Mouse (Mus musculus): ENCODE measurements around the gene Dhx33. TPM values are rescaled to one million over a fixed set of nuclear protein-coding genes. Genes with fewer than 3 reads are reported as not detected.

Dhx33 gene
- polyA plus RNA-seq, 1 experiment = 13.6 TPM

DNA sequence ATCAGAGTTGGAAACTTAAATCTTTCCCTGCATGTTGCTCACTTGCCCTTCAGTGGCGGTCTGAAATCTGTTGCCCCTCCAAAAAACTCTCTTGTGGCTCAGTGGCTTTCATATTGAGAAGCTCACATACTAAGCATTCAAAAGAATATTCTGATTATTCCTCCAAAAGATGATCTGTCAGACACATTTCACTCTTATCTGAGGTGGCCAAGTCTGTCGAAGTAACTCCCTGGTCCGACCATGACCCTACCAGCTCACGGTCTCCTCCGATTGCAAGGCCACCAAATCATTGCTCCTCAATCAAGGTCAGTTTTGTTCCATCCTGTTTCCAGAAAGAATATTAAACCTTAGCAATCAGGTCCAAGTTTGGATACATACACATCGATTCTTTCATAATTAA is 2.8 kb upstream of the Dhx33 start:
- TF ChIP-seq GATA1 (IDR thresholded peaks at IDR 0.05; ENCODE audit: low read length) = no peak

DNA sequence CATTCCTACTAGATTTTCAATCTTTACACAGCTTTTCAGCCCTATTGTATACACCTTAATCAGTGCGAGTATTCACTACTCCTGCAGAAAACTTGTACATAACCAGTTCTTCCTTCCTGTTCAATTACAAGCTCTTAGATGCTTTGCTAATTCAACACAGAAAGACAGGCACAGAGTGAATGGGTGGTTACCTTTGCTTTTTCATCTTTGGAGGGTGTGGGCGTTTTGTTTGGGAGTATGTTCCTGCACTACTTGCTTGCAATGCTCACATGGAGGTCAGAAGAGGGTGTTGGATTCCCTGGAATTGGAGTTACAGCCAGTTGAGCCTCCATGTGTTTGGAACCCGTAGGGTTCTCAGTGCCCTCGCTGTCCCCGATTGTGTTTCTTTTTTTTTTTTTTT is 809 bp upstream of the Dhx33 start:
- no peak for TF ChIP-seq GATA1 (IDR thresholded peaks at IDR 0.05; ENCODE audit: low read length)

DNA sequence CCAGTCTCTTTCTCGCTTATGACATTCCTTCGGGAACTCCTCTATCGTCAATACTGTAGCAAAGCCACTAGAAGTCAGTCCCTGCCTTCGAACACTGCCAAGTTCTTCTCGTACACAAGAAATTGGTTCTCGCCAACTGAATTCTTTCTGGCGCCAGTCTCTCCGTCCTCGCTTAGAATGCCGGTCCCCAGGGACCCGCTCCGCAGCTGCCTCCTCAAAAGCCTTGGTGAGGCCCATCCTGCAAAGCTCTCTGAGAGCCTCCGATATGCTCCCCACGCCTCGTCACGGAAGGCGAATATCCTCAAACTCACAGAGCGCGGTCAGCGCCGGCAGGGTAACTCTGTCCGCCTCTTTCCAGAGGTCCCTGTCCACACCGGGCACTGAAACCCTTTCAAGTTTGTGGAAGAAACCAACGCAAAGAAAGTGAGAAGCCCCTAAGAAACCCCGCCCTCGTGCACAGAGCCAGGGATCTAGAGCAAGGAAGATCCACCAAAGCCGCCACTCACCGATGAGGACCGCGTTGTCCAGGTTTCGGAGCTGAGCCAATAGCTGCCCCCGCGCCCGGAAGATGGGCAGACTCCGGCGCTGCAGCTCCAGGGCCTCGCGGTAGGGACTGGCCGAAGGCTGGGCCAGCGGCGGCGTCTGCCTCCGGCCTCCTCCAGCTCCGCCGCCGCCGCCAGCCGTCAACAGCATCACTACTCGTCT is 474 bp downstream of the Dhx33 start:
- no peak for TF ChIP-seq GATA1 (IDR thresholded peaks at IDR 0.05; ENCODE audit: low read length)

DNA sequence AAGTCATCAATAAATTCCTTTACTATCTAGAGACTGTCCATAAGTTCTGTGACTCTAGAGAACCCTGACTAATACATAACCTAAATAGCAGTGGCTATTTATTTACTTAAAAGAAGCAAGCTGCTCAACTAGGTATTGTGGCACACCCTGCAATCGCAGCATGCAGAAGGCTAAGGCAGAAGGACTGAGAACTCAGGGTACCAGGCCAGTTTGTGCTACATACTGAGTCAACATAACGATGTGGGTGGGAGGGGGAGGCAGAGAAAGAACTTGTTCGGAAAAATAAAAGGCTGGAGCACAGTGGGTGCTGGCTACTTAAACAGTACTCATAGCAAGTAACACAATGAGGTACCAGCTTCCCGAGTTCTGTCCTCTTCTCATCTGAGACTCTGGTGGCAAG is 3.1 kb downstream of the Dhx33 start:
- TF ChIP-seq GATA1 (IDR thresholded peaks at IDR 0.05; ENCODE audit: low read length) = no peak

DNA sequence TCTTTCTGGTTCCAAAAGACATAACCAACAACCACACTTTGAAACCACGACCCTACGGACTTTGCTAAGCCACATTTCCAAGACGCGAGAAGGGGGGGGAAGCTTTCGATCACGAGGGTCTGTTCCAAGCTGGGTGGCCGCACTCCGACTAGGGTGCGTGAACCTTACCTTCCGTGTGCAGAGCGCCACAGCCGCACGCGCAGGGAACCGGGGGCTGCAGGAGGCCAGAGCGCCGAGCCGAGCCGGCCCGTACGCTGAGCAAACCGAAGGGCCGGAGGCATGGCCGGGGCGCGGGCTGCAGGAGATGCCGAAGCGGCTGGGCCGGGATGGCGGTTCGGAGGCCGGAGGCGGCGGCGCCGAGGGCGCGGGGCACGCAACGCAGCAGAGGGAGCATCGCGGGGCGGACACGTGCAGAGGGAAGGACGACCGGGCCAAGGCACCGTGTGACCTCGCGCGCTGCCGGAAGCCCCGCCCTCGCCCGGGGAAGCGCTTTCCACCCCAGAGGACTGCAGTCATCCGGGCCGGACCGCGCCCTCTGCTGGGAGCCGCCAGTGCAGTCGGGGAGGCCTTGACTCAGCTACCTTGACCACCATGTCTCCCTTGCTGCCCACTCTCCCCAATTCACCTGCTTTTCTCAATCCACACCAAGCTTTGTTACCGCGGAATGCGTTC is 21.5 kb downstream of the Dhx33 start, which contains the start of gene C1qbp:
C1qbp (minus strand) TSS at position 470 of the 672 bp plus-strand sequence.
- no peak for TF ChIP-seq GATA1 (IDR thresholded peaks at IDR 0.05; ENCODE audit: low read length)

DNA sequence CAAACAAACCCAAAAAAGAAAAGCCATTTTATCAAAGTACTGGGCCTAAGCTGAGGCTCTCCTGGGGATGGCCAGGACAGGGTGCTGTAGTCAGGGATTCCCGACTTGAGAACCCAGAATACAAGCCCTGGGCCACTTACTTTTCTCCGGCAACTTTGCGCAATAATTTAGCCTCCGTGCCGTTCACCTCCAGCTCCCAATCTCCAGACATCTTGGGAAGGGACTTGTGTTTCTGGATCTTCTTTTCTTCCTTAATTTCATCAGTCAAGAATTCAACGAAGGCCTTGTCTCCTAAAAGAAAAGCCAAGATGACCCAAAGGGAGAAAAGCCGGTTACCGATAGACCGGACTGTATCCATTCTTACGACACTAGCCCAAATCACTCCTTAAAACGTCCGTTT is 22.2 kb downstream of the Dhx33 start:
- TF ChIP-seq GATA1 (IDR thresholded peaks at IDR 0.05; ENCODE audit: low read length) = no peak

DNA sequence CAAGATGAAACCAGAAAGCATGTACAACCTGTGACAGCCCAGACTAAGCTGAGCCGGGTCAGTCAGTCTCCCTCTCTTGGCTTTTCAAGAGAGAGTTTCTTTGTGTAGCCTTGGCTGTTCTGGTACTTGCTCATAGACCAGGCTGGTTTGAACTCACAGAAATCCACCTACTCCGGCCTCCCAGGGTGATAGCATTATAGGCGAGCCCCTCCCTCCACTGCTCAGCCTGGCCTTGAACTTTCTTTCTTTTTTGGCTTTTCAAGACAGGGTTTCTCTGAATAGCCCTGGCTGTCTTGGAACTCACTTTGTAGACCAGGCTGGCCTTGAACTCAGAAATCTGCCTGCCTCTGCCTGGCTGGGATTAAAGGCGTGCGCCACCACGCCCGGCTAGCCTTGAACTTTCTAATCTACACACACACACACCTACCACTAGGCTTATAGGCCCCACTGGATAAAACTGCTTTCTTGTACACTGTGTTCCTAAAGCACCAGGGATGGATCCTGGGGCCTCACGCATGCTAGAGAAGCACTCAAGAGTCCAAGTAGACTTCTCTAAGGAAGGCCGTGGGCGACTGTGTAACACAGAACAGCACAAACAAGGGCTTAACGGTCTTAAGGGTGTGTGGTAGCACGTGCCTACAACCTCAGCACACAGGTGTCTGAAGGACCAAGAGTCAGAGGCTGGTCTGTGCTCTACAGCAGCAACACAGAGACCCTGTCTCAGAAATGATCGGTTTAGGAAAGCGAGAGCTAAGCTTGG is 23.3 kb downstream of the Dhx33 start:
- TF ChIP-seq GATA1 (IDR thresholded peaks at IDR 0.05; ENCODE audit: low read length) = no peak

DNA sequence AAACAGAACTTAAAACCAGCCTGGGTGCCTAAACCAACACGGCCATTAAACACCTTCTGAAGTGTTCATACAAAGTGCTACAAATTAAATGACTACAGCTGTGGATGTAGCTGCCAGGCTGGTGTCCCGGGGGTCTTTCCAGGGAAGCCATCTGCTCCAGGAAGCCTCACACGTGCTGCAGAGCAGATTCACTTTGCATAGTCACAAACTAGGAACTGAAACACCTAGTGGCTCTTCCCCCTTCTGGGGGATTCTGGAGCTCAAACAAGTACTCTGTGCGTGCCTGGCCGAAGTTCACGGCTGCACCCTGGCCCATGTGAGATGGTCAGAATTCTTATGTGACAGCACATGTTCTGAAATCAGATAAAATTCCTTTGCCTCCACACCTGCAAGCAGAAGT is 24.0 kb downstream of the Dhx33 start:
- no peak for TF ChIP-seq GATA1 (IDR thresholded peaks at IDR 0.05; ENCODE audit: low read length)

DNA sequence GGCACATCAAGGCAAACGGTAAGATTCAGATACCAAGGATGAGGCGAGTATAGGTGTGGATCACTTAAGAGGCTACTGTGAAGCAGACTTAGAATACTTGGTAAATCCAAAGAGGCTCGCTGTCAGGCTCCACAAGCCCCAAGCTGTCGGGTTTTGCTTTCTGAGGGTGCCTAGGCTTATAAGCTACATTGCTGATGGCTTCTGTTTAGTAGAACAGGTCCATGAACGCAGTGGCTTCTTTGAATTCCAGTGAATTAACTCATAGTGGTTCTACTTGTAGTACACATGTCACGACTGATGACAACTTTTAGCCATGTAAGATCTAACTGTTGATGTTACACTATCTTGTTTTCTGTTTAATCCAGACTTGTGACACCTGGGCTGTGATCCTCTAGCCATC is 26.9 kb downstream of the Dhx33 start:
- TF ChIP-seq GATA1 (IDR thresholded peaks at IDR 0.05; ENCODE audit: low read length) = no peak

DNA sequence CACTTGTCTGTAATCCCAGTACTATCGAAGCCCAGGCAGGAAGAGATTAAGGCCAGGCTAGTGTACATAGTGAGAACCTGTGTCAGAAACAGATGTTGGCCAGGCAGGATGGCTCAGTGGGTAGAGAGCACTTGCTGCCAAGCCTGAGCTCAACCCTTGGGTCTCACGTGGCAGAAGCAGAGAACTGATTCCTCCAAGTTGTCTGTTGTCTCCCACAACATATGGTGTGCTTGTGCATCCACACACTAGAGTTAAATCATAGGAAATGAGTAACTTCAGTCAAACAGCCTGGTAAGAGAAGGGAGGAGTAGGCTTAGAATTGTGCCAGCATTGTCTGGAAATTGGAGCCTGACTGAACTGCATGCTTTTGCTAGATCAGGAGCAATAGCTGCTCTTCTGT is 29.0 kb downstream of the Dhx33 start:
- no peak for TF ChIP-seq GATA1 (IDR thresholded peaks at IDR 0.05; ENCODE audit: low read length)

DNA sequence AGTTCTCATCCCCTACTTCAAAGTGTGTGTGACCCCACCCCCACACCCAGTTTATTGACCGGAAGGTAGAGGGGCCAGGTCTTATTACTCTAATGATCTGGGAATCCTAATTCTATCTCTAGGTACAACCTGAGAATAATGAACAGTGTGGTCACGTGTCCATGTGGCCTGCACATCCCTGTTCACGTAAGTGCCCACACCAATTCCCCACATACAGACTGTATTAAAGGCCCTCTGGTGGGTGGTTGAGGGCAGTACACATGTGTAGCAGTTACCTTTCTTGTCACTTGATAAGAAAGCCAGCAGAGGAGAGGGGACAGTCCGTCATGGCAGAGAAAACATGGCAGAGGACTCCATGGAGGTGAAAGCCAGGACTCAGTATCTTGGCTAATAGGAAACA is 30.3 kb downstream of the Dhx33 start:
- no peak for TF ChIP-seq GATA1 (IDR thresholded peaks at IDR 0.05; ENCODE audit: low read length)

DNA sequence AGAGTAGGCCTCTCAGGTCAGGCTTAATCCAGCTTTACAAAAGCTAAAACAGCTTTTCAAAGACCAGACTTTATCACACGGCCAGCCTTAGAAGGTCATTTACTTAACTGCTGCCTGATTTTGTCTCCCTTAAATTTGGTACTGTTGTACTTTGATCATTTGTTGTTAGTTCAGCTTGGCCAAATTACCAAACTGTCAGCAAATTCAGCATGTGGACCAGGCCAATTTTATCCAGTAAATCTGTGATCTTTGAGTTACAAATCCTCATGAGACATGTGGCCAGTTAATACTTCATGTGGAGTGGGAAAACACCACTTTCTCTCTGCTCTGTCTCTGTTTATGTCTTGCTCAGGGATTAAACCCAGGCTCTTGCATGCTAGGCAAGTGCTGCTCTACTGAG is 31.7 kb downstream of the Dhx33 start:
- no peak for TF ChIP-seq GATA1 (IDR thresholded peaks at IDR 0.05; ENCODE audit: low read length)

DNA sequence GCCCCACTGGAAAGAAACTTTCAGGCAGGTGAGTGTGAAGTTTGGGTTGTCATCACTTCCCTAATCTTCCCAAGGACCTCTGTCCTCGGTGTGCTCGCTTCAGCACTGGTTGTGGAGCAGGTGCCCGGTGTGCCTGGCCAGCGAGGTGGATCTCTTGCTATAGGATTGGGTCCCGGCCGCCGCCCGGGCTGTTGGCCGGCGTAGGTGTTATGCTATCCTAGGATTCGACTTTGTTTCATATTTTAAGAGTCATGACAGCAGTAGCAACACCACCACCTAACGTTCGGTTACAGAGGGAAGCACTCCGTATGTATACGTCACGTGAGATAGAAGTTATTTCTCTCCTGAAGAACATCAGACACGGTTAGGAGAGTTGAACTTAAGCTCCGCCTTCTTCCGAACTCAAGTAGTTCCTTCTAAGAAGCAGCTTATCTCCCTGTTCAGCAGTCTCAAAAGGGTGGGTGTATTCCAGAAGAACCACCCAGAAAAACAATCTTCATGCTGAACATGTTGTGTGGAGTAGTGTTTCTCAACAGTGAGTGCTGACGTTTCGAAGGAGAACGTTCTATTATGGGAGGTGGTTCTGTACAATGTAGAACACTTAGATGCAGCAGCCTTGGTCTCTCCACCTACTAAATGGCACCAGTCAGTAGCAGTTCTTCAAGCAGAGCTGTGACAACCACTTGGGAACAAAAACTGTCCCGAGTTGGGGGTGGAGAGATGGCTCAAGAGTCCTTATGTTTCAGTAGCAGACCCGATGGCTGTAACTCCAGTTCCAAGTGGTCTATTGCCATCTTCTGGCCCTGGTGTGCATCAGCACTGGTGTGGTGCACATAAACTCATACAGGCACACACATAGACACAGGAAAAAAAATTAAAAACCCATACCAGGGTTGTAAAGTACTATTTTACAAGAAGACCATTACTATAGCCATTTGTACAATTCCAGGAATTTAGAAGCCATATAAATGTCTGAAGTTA is 33.4 kb downstream of the Dhx33 start:
- no peak for TF ChIP-seq GATA1 (IDR thresholded peaks at IDR 0.05; ENCODE audit: low read length)

DNA sequence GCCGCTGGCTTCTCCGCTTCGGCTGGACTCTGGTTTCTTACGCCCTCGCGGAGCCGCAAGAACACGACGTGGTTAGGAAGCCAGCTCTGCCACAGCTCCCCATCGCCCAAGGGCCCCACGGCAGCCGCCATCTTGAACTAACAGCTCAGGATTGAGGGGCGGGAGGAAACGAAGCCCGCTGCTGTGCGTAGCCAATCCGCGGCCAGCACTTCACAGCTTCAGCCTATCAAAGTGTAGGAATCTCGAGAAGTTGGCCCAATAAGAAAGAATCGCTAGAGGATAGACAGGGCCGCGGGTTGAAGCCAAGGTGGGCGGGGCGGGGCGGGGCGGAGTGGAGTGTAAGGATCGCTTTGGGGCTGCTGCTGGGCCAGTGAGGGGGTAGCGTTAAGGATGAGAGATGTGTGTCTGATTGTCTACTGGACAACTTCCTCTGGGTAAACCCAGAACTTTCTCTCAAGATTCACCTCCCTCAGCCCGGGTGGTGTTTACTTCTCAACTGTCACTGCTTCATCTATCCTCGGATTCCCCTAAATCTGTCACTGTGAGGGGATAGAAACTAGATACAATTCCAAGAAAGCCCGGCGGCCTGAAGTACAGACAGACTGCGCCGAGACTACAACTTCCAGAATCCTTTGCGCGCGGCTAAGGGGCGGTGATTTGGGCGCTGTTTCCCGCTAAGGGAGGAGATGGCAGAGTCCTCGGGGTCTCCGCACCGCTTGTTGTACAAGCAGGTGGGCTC is 34.2 kb downstream of the Dhx33 start, which contains the start of the genes Nup88 and Rpain:
Nup88 (minus strand) TSS at position 153 of the 739 bp plus-strand sequence.
Rpain (plus strand) TSS at position 393 of the 739 bp plus-strand sequence.
- TF ChIP-seq GATA1 (IDR thresholded peaks at IDR 0.05; ENCODE audit: low read length) = no peak
